Mouse (Mus musculus) CD4-positive, CD25-positive, alpha-beta regulatory T cell, adult 9 weeks (primary cell): Measurements from ENCODE around the gene Dph7. TPM values are rescaled to one million over a fixed set of nuclear protein-coding genes. Genes with fewer than 3 reads are reported as not detected.

Experiments
- polyA plus RNA-seq: library from polyadenylated mRNA; unstranded; fragments of 100-300 nt; shearing (Covaris generic); gene quantifications from one replicate; pipeline ENCODE4 v1.2.1, GENCODE M21; 2017

The Dph7 gene
- 37.0 TPM for polyA plus RNA-seq

DNA sequence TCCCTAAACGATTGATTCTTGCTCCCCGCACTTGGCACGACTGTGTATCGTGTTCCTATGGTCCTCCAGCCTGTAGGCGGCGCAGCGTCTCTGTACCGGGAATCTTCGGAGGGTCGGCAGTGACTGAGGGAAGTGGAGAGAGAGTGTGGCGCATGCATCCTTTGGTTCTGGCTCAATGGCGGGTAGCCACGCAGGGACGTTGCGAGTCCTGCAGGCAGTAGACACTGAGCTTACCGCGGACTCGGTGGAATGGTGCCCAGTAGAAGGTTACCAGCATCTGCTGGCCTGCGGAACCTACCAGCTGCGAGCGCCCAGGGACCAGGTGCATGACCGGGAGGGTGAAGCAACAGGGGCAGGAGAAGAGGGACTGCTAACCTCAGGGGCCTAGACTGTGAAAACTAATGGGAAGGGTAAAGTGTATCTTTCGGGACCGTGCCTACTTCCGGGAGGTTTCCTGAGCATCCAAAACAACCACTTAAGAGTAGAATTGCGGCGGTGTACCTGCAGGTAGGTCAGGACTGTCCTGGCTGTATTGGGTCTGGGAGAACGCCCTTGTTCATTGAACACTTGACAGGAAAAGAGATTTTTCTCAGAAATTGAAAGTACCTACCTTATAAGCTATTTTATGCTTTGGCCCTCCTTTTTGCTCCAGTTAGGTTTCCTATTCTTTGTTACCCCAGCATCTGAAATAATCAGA, at the start of gene Dph7:
Gene Dph7 (plus strand): TSS at position 97 of the 697 bp plus-strand sequence.

GRCm38 (mm10) chr2:24918930-24919838, 43.0 kb upstream of the Dph7 start, which contains the start of gene Ehmt1:
Gene Ehmt1 (minus strand): TSS chr2:24919614.

DNA sequence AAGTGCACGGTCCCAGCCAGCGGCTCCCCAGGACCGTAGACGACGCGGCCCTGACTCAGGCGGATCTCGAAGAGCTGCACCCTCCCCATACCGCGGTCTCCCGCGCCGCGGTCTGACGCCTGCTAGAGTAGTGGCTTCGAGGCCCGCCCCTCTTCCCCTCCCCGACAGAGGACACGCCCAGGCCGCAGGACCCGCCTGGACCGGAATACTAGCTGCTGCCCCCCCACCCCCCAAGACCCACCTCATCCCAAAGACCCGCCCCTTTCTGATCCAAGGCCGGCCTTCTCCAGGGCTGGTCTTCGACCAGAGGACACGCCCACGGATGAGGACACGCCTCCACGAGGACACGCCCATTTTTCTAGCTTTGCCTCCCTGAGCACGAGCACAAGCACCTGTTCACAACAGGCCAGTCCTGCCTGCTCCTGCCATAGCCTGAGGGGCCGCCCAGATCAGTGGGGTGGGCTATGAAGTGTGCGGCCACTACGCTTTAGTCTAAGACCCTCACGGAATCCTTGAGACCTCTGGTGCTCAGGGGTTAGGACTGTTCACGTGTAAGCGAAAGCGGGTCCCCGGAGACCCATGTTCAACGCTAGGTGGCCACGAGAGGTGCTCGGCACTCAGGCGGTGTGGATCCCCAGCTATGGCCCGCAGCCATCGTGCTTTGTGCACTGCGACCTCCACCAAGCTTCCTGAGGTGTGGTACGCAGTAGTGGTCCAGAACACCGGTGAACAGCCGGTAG, 27.0 kb upstream of the Dph7 start, which contains the start of gene Arrdc1:
Gene Arrdc1 (minus strand): TSS at position 196 of the 740 bp plus-strand sequence.

GRCm38 (mm10) chr2:24949421-24950188, 12.6 kb upstream of the Dph7 start, which contains the start of gene Zmynd19:
Gene Zmynd19 (plus strand): TSS chr2:24949792.

GRCm38 (mm10) chr2:24974906-24975703, 12.9 kb downstream of the Dph7 start, which contains the start of gene Mrpl41:
Gene Mrpl41 (minus strand): TSS chr2:24975098.

GRCm38 (mm10) chr2:24975704-24976297, 13.6 kb downstream of the Dph7 start, which contains the start of gene Pnpla7:
Gene Pnpla7 (plus strand): TSS chr2:24976033.

Other genes starting within 250 kb of the Dph7 start
- not detected for gene Cacna1b, start 199.2 kb upstream of the Dph7 start, polyA plus RNA-seq
- gene Ehmt1, start 42.8 kb upstream of the Dph7 start, polyA plus RNA-seq = 55.3 TPM
- 282 TPM for gene Arrdc1, start 27.1 kb upstream of the Dph7 start, polyA plus RNA-seq
- 0.81 TPM for gene Zmynd19, start 12.6 kb upstream of the Dph7 start, polyA plus RNA-seq
- 118 TPM for gene Mrpl41, start 12.7 kb downstream of the Dph7 start, polyA plus RNA-seq
- gene Pnpla7, start 13.6 kb downstream of the Dph7 start, polyA plus RNA-seq = 110 TPM
- 18.3 TPM for gene Nsmf, start 92.0 kb downstream of the Dph7 start, polyA plus RNA-seq
- 0.93 TPM for gene Entpd8, start 117.9 kb downstream of the Dph7 start, polyA plus RNA-seq
- gene Noxa1, start 132.7 kb downstream of the Dph7 start, polyA plus RNA-seq = 12.8 TPM
- gene Nrarp, start 218.4 kb downstream of the Dph7 start, polyA plus RNA-seq = 0.25 TPM
- 144 TPM for gene Tor4a, start 234.5 kb downstream of the Dph7 start, polyA plus RNA-seq
- 136 TPM for gene Nelfb, start 249.1 kb downstream of the Dph7 start, polyA plus RNA-seq